Mouse (Mus musculus) myocyte (in vitro differentiated cells): ENCODE measurements at regions not wholly inside any gene's neighbourhood (a gene's known extent, or its start where the extent isn't known, plus 50 kb on each side); places are given as distances from the start of the nearest gene placed in this dataset.

Experiments
- H3K27me3 ChIP-seq: one replicate; pipeline ENCODE4 v1.6.1; 2011; ENCODE audit not compliant: control insufficient read depth, insufficient read depth, insufficient read length
- H3K36me3 ChIP-seq: one replicate; pipeline ENCODE4 v1.6.1; 2011; ENCODE audit not compliant: control insufficient read depth, insufficient read depth
- H3K4me2 ChIP-seq: one replicate; pipeline ENCODE4 v1.6.1; 2011; ENCODE audit warnings: low read depth, control low read depth
- H3K4me3 ChIP-seq: one replicate; pipeline ENCODE4 v1.5.1; 2011; ENCODE audit warnings: mild to moderate bottlenecking, control low read depth, moderate library complexity
- H3K79me2 ChIP-seq: one replicate; pipeline ENCODE4 v1.6.1; 2011; ENCODE audit not compliant: control insufficient read depth, insufficient read depth
- H3ac ChIP-seq: one replicate; pipeline ENCODE4 v1.6.1; 2011; ENCODE audit not compliant: control insufficient read depth, insufficient read length
- CEBPB ChIP-seq: IDR thresholded peaks from 2 replicates; pipeline ENCODE4 v1.6.1; 2011; ENCODE audit warnings: mild to moderate bottlenecking, moderate library complexity; ENCODE audit not compliant: poor library complexity, insufficient read depth, severe bottlenecking
- E2F4 ChIP-seq: IDR thresholded peaks from one replicate; pipeline ENCODE4 v1.6.1; 2011; ENCODE audit warnings: mild to moderate bottlenecking, control low read depth, moderate library complexity; ENCODE audit not compliant: insufficient read depth
- MAX ChIP-seq: IDR thresholded peaks from one replicate; pipeline ENCODE4 v1.6.1; 2011; ENCODE audit warnings: low read depth, mild to moderate bottlenecking, control low read depth
- MYOD1 ChIP-seq, 3 experiments: IDR thresholded peaks; one replicate each; pipeline ENCODE4 v1.6.1; 2011; ENCODE audit warnings: control low read depth in 2 of 3, low read depth in 2 of 3, mild to moderate bottlenecking in 2 of 3, moderate library complexity in 1 of 3; ENCODE audit not compliant: insufficient read length in 2 of 3, control insufficient read depth in 1 of 3
- MYOG ChIP-seq, 3 experiments: IDR thresholded peaks; one replicate each; pipeline ENCODE4 v1.6.1; 2011; ENCODE audit warnings: control low read depth in 2 of 3, low read depth in 2 of 3, mild to moderate bottlenecking in 2 of 3; ENCODE audit not compliant: insufficient read length in 2 of 3, control insufficient read depth in 1 of 3, insufficient read depth in 1 of 3
- POLR2A ChIP-seq: IDR thresholded peaks from one replicate; pipeline ENCODE4 v1.6.1; 2011; ENCODE audit warnings: low read depth, mild to moderate bottlenecking, control low read depth, moderate library complexity; ENCODE audit not compliant: insufficient read length
- POLR2AphosphoS2 ChIP-seq: IDR thresholded peaks from one replicate; pipeline ENCODE4 v1.6.1; 2011; ENCODE audit warnings: low read depth, control low read depth; ENCODE audit not compliant: insufficient read length
- REST ChIP-seq: IDR thresholded peaks from one replicate; pipeline ENCODE4 v1.6.1; 2011; ENCODE audit warnings: mild to moderate bottlenecking, control low read depth, moderate library complexity; ENCODE audit not compliant: insufficient read depth, insufficient read length
- SRF ChIP-seq: IDR thresholded peaks from one replicate; pipeline ENCODE4 v1.6.1; 2011; ENCODE audit warnings: low read depth; ENCODE audit not compliant: control insufficient read depth, insufficient read length
- TCF12 ChIP-seq: IDR thresholded peaks from one replicate; pipeline ENCODE4 v1.6.1; 2011; ENCODE audit warnings: mild to moderate bottlenecking, control low read depth; ENCODE audit not compliant: poor library complexity, insufficient read depth, severe bottlenecking
- TCF3 ChIP-seq: IDR thresholded peaks from one replicate; pipeline ENCODE4 v1.6.1; 2011; ENCODE audit warnings: low read depth, control low read depth; ENCODE audit not compliant: insufficient read length
- USF1 ChIP-seq: IDR thresholded peaks from one replicate; pipeline ENCODE4 v1.6.1; 2011; ENCODE audit warnings: low read depth, mild to moderate bottlenecking, control low read depth, moderate library complexity

DNA sequence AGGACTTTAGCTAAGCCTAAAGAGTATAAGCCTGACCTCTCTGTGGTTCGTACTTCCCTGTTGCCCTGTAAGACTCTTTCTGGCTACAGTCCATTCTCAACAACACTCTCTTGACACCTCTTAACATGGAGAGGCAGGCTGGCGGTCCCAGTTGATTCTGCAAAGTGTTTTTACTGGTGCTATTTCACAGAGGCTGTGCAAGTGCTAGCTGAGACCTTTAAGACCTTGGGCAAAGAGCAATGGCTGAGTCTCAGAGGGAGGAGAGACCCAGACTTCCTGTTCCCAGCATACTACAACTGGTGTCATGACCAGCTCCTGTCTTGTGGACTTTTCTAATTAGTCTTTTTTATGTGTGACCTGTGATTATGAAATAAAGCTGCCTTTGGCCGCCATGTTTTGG lies 159.6 kb downstream of the Lyplal1 start:
- Histone ChIP-seq H3K36me3 (no peaks in the 10 kb centered on the region), H3K27me3 (no peaks in the 10 kb centered on the region), H3ac (no peak overlapping the region), H3K4me3 (no peak overlapping the region), H3K79me2 (no peaks in the 10 kb centered on the region), H3K4me2 (no peak overlapping the region)
- no peak for TF ChIP-seq CEBPB
- no peak for TF ChIP-seq POLR2AphosphoS2
- TF ChIP-seq REST, result no peak
- no peak for TF ChIP-seq TCF12
- TF ChIP-seq MYOG (IDR thresholded peaks at IDR 0.05; ENCODE audit: control insufficient read depth in 1 of 3, insufficient read depth in 1 of 3, insufficient read length in 2 of 3, low read depth in 2 of 3), result no peak
- no peak for TF ChIP-seq MYOD1 (IDR thresholded peaks at IDR 0.05; ENCODE audit: control insufficient read depth in 1 of 3, insufficient read length in 2 of 3, low read depth in 2 of 3)
- no peak for TF ChIP-seq USF1
- no peak for TF ChIP-seq POLR2A
- no peak for TF ChIP-seq E2F4
- TF ChIP-seq SRF, result no peak
- TF ChIP-seq TCF3, result no peak

DNA sequence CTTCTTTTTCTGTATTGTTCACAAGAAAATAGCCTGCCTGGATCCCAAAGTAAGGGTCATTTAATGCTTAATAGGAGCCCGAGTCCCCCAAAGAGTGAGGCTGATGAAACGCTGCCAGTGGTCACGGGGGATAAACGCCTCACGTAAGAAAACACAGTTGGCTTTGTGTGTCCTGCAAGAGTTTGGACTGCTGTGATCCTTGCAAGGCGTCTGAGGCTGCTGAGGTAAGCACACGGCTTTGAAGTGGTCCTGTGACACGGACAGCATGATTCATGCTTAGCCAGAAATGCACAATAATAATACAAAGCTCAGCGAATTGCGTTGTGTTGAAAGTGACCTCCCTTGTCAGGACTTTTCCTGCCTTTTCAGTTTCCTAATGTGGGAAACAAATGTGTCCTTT lies 158.8 kb downstream of the Lyplal1 start:
- Histone ChIP-seq H3K27me3 (no peaks in the 10 kb centered on the region), H3K36me3 (no peaks in the 10 kb centered on the region), H3K79me2 (no peaks in the 10 kb centered on the region), H3K4me3 (no peak overlapping the region), H3K4me2 (no peak overlapping the region), H3ac (no peak overlapping the region)
- no peak for TF ChIP-seq MYOD1 (IDR thresholded peaks at IDR 0.05; ENCODE audit: control insufficient read depth in 1 of 3, insufficient read length in 2 of 3, low read depth in 2 of 3)
- TF ChIP-seq POLR2A, result no peak
- TF ChIP-seq MYOG (IDR thresholded peaks at IDR 0.05; ENCODE audit: control insufficient read depth in 1 of 3, insufficient read depth in 1 of 3, insufficient read length in 2 of 3, low read depth in 2 of 3), result no peak
- TF ChIP-seq REST, result no peak
- no peak for TF ChIP-seq TCF3
- TF ChIP-seq POLR2AphosphoS2, result no peak
- no peak for TF ChIP-seq USF1
- TF ChIP-seq TCF12, result no peak
- no peak for TF ChIP-seq MAX
- no peak for TF ChIP-seq CEBPB
- TF ChIP-seq E2F4, result no peak
- TF ChIP-seq SRF, result no peak

DNA sequence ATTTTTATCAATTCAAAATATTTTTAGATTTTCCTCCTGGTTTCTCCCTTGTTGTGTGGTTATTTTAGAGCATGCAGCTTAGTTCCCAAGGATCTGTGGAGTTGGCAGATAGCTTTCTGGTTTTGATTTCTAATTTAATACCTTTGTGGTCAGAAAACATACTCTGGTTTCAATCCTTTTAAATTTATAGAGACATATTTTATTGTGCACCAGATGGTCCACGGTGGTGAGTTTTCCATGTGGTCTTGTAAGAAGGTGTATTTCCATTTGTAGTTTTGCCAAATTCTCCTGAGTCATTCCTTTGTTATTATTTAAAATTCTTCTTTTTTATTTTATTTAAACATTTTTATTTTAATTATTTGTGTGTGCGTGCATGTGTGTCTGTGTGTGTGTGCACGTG lies 154.5 kb downstream of the Lyplal1 start:
- no peak overlapping the region for H3K4me3 ChIP-seq
- no peak overlapping the region for H3K4me2 ChIP-seq
- no peaks in the 10 kb centered on the region for H3K36me3 ChIP-seq
- no peak overlapping the region for H3ac ChIP-seq
- no peaks in the 10 kb centered on the region for H3K27me3 ChIP-seq
- no peaks in the 10 kb centered on the region for H3K79me2 ChIP-seq
- TF ChIP-seq E2F4, result no peak
- no peak for TF ChIP-seq TCF12
- TF ChIP-seq REST, result no peak
- TF ChIP-seq POLR2A, result no peak
- TF ChIP-seq MYOD1 (IDR thresholded peaks at IDR 0.05; ENCODE audit: control insufficient read depth in 1 of 3, insufficient read length in 2 of 3, low read depth in 2 of 3), result no peak
- no peak for TF ChIP-seq USF1
- no peak for TF ChIP-seq POLR2AphosphoS2
- TF ChIP-seq TCF3, result no peak
- TF ChIP-seq MAX, result no peak
- no peak for TF ChIP-seq SRF
- no peak for TF ChIP-seq MYOG (IDR thresholded peaks at IDR 0.05; ENCODE audit: control insufficient read depth in 1 of 3, insufficient read depth in 1 of 3, insufficient read length in 2 of 3, low read depth in 2 of 3)
- TF ChIP-seq CEBPB, result no peak

DNA sequence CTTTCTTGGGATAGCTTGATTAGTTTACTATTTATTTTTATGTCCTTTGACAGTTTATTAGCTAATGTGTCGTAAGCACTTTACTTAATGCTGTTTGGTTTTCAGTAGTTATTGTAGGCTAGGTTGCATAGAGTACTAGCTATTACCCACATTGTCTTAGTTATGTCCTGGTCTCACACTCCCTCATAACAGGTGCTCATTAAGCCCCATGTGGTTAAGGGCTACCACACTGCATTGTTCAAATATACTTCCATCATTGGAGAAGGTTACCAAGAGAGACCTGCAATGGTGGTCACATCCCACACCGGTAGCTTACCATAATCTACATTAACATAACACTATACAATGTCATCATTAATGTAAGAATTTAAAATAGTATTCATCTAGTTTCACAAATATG lies 153.3 kb downstream of the Lyplal1 start:
- Histone ChIP-seq H3K4me2 (peak overlapping the region; percentile 36), H3K4me3 (no peak overlapping the region)
- TF ChIP-seq MAX (no peak), MYOG (IDR thresholded peaks at IDR 0.05; ENCODE audit: control insufficient read depth in 1 of 3, insufficient read depth in 1 of 3, insufficient read length in 2 of 3, low read depth in 2 of 3) (peak in 1 of 3 experiments; percentile 52), REST (no peak), MYOD1 (IDR thresholded peaks at IDR 0.05; ENCODE audit: control insufficient read depth in 1 of 3, insufficient read length in 2 of 3, low read depth in 2 of 3) (peak in 2 of 3 experiments; percentile 47 to 80)

DNA sequence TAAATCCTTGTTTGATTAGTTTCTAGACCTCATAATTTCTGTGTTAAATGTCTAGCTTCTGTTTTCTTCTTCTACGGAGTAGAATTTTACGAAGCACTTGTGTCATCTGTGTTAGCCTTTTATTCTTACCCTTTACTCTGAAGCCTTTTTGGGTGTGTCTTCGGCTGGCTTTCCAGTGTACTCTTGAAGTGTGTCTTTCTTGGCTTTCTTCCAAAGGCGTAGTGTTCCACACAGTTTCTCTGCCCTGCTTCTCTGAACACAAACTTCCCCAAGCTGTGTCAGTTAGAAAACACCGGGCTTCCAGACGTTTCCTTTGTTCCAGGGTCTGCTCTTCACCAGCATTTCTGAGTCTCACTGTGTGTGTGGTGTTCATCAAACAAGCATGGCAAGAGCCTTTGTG lies 152.7 kb downstream of the Lyplal1 start:
- Histone ChIP-seq H3K36me3 (no peaks in the 10 kb centered on the region), H3K4me2 (peak overlapping the region; percentile 0), H3ac (no peak overlapping the region), H3K79me2 (no peaks in the 10 kb centered on the region), H3K4me3 (no peak overlapping the region), H3K27me3 (no peaks in the 10 kb centered on the region)
- TF ChIP-seq USF1, result no peak
- TF ChIP-seq MAX, result no peak
- no peak for TF ChIP-seq MYOD1 (IDR thresholded peaks at IDR 0.05; ENCODE audit: control insufficient read depth in 1 of 3, insufficient read length in 2 of 3, low read depth in 2 of 3)
- no peak for TF ChIP-seq CEBPB
- TF ChIP-seq REST, result no peak
- no peak for TF ChIP-seq MYOG (IDR thresholded peaks at IDR 0.05; ENCODE audit: control insufficient read depth in 1 of 3, insufficient read depth in 1 of 3, insufficient read length in 2 of 3, low read depth in 2 of 3)
- no peak for TF ChIP-seq SRF
- TF ChIP-seq E2F4, result no peak
- no peak for TF ChIP-seq POLR2AphosphoS2

More for the DNA sequence above, 153.3 kb downstream of the Lyplal1 start:
- Histone ChIP-seq H3K79me2 (no peaks in the 10 kb centered on the region), H3K27me3 (no peaks in the 10 kb centered on the region), H3ac (no peak overlapping the region), H3K36me3 (no peaks in the 10 kb centered on the region)
